Mouse (Mus musculus) adipocyte (in vitro differentiated cells): ENCODE results near the gene Cygb.

Experiments used
- DNase-seq: peaks from one replicate; pipeline ENCODE4 v3.0.0-alpha.2; 2016; ENCODE audit warnings: low spot score

Cygb gene

GRCm38 (mm10) chr11:116656348-116657191 is 2.5 kb upstream of the Cygb start:
- DNase-seq = no peak

GRCm38 (mm10) chr11:116653709-116654221 is 348 bp downstream of the Cygb start:
- DNase-seq = no peak

GRCm38 (mm10) chr11:116653234-116653633 is 879 bp downstream of the Cygb start, which contains the start of gene Prcd:
TSS of gene Prcd (plus strand) at chr11:116653534.
- DNase-seq = no peak

- DNase-seq = no peak
Measured at GRCm38 (mm10) chr11:116652330-116653098, 1.6 kb downstream of the Cygb start.

- no peak for DNase-seq
Measured at GRCm38 (mm10) chr11:116651339-116651738, 2.8 kb downstream of the Cygb start.

- peak; percentile 44 for DNase-seq
Measured at GRCm38 (mm10) chr11:116650811-116651210, 3.3 kb downstream of the Cygb start.

- no peak for DNase-seq
Measured at GRCm38 (mm10) chr11:116649711-116650337, 4.3 kb downstream of the Cygb start.

- DNase-seq = peak; percentile 41
Measured at GRCm38 (mm10) chr11:116648976-116649375, 5.1 kb downstream of the Cygb start.

- peak; percentile 62 for DNase-seq
Measured at GRCm38 (mm10) chr11:116648213-116648921, 5.7 kb downstream of the Cygb start.

- peak; percentile 87 for DNase-seq
Measured at GRCm38 (mm10) chr11:116647340-116647991, 6.6 kb downstream of the Cygb start.

- DNase-seq = no peak
Measured at GRCm38 (mm10) chr11:116646771-116647170, 7.3 kb downstream of the Cygb start.

GRCm38 (mm10) chr11:116646136-116646535 is 8.0 kb downstream of the Cygb start:
- DNase-seq = no peak

- DNase-seq = no peak
Measured at GRCm38 (mm10) chr11:116645446-116646110, 8.5 kb downstream of the Cygb start.

- peak; percentile 68 for DNase-seq
Measured at GRCm38 (mm10) chr11:116644225-116645112, 9.6 kb downstream of the Cygb start.

- DNase-seq = no peak
Measured at GRCm38 (mm10) chr11:116643579-116644224, 10.4 kb downstream of the Cygb start.

GRCm38 (mm10) chr11:116642681-116643578 is 11.2 kb downstream of the Cygb start:
- peak; percentile 92 for DNase-seq

- DNase-seq = no peak
Measured at GRCm38 (mm10) chr11:116641731-116642130, 12.4 kb downstream of the Cygb start.

GRCm38 (mm10) chr11:116641168-116641567 is 12.9 kb downstream of the Cygb start:
- DNase-seq = peak; percentile 56
